Mouse (Mus musculus) adrenal gland, postnatal 25 days (tissue): ENCODE measurements around the gene Gpr141. TPM values are rescaled to one million over a fixed set of nuclear protein-coding genes. Genes with fewer than 3 reads are reported as not detected.

ENCODE experiments used
- DNase-seq: peaks from one replicate; pipeline ENCODE4 v3.0.0; 2021; ENCODE audit warnings: mixed read lengths
- total RNA-seq: library from RNA; stranded (reverse); gene quantifications from 2 replicates; pipeline ENCODE4 v1.2.3, GENCODE M21; 2021

The Gpr141 gene
- total RNA-seq, 1 experiment from 2014 or later = not detected

- DNase-seq = no peak
Measured at GRCm38 (mm10) chr13:19730826-19731225, 93.2 kb downstream of the Gpr141 start.

DNA sequence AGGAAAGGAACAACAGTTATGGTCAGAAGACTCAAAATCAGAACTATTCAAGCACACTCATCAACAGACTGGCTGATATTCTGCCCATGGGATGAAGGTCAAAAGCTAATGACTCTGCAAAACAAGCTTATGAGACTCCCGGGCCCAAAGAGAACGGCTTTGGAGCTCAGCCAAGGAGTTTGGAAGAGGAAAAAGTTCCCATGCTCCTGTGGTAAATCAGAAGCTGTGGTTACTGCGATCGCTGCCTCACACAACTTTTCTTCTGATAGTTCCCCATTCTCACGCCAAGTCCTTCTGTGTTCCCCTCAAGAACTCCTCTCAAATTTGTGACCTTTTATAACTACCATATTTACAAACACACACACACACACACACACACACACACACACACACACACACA is 105.1 kb downstream of the Gpr141 start:
- DNase-seq = peak; percentile 23

DNA sequence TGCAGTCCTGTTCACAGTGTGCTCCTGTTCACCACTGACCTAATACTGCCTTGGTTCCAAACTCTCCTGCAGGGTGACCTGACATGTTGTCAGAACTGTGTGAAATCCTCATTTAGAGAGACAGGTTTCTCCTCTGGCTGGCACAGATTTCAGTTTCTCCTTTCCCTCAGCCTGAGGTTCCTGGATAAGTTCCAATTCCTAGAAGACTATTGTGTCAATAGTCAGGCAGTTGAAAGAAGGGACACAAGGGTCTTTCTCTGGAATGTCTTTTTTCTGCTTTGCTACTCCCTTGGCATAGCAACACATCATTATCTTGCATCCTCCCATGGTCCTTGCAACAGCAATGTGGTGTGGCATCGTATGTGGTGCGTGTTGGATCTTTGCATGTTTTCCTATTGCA is 106.9 kb downstream of the Gpr141 start:
- DNase-seq = no peak

- DNase-seq = no peak
Measured at GRCm38 (mm10) chr13:19703806-19704205, 120.3 kb downstream of the Gpr141 start.

- DNase-seq = no peak
Measured at GRCm38 (mm10) chr13:19701443-19702078, 122.5 kb downstream of the Gpr141 start.

- DNase-seq = no peak
Measured at GRCm38 (mm10) chr13:19700733-19701442, 123.2 kb downstream of the Gpr141 start.

Other genes with a start within 250 kb of the Gpr141 start
- 13.8 and 17.8 TPM in 2 replicates for gene Epdr1, start 204.3 kb downstream of the Gpr141 start, total RNA-seq
- 1.6 and 1.8 TPM in 2 replicates for gene Sfrp4, start 201.2 kb downstream of the Gpr141 start, total RNA-seq
- gene Nme8, start 126.5 kb downstream of the Gpr141 start, total RNA-seq = not detected in 2 replicates